Mouse (Mus musculus): ENCODE results near the gene Pik3r5.

Pik3r5 gene

DNA sequence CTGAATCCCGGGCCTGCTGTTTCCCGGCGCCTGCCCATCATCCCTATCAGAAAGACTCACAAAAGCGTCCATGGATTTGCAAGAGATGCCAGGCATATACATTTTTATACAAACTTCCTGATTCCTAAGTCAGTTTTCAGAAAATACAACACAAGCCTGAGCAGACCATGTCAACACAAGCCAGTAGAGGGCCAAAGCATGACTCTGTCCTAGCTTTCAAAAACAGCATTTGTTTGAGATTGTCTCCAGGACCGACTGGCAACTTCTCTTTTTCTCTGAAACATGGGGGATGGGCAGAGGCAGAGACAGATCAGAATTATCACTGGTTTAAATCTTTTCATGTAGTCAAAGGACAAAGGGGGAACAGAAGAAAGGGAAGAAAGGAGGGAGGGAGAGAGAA is 89.4 kb downstream of the Pik3r5 start:
- no peak for DNase-seq (ENCODE audit: low read depth, low spot score)

- no peak for DNase-seq (ENCODE audit: low read depth, low spot score)
Measured at GRCm38 (mm10) chr11:68526441-68526840, 94.5 kb downstream of the Pik3r5 start.

DNA sequence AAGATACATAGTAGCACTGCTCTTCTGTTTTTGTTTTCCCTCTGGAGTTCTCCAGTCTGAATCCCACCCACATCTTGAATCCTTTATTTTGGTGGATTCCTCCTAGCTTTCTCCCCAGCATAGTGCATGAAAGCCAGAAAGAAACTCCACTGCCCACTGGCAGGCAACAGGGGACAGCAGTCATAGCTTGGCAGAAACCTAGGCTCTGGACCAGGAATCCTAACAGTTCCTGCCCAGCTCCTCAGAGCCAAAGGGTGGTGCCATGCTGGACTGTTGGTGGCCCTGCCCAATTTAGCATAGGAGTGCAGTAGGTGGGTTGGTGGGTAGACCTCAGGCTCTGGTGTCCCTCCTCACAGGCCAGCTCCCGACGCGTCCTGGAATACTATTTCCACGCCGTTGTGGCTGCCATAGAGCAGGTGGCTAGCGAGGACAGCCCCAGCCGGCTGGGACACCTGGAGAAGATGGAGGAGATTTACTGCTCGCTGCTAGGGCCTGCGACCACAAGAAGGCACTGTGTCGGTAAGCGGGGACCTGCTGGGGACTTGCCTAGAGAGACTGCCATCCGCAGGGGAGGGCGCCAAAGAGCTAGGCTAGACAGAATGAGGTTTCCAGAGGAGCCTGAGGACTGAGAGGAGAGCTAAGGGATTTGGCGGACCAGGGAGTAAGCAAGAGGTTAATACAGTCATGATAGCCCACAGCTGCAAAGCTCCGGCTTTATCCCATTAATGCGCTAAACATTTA is 99.3 kb downstream of the Pik3r5 start:
- DNase-seq (ENCODE audit: low read depth, low spot score): peak; percentile 41

DNA sequence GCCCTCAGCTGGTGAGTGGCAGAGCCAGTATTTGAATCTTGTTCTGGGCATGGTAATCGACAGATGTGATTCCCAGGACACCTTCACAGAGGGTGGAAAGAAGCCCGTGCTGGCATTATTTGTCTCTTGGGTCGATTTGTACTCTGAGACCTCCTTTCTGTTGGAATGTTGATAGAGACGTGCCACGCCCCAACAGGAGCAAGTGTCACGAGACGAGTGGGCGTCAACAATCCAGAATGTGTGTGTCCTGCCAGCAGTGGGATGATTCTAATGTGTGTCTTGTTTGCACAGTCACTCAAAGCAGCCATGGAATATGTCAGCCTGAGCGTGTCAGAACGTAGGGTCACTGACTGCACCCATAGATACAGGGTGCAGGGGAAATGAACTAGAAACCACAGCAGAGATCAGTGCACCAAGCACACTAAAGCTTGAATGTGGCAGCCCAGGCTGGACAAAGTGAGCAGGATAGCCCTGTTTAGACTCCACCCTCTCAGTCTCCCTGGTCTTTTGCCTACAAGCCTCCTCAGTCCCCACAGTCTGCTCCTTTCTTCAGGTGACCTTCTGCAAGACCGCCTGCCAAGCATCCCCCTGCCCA is 100.1 kb downstream of the Pik3r5 start:
- no peak for DNase-seq (ENCODE audit: low read depth, low spot score)

- no peak for DNase-seq (ENCODE audit: low read depth, low spot score)
Measured at GRCm38 (mm10) chr11:68532773-68533172, 100.9 kb downstream of the Pik3r5 start.

DNA sequence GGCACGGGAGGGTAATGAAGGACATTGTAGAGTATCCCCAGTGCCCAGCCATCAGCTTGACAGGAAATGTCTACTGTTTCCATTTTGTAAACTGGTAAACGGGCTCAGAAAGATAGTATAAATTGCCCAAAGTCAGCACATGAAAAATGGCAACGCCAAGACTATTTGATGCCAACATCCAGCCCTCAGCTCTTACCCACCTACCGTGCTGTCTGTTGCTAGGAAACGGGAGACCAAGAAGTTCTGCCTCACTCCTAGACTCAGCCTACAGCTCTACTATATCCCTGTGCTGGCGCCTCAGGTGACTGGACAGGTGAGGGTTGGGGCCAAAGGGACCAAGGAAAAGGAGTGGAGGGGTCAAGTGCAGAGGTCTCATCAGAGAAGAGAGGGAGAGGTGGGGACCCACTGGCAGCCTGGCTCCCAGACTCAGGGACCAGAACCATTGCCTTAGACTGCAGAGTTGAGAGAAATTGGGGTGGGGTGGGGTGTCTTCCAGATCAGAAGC is 102.1 kb downstream of the Pik3r5 start:
- no peak for DNase-seq (ENCODE audit: low read depth, low spot score)

DNA sequence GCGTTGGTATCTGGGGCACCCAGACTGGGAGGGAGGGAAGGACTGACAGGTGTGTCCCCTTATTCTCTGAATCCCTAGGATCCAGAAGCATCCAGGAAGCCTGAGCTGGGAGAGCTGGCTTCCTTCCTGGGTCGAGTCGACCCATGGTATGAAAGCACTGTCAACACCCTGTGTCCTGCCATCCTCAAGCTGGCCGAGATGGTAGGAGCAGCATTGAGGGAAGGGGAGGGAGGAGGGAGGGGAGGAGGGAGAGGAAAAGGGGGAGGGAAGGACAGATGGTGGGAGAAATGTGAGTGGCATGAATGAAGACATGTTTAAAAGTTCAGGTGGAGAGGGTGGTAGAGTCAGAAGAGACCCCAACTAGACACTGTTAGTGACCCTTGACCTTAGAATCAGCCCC is 104.1 kb downstream of the Pik3r5 start:
- no peak for DNase-seq (ENCODE audit: low read depth, low spot score)

GRCm38 (mm10) chr11:68536465-68536864 is 104.5 kb downstream of the Pik3r5 start:
- DNase-seq (ENCODE audit: low read depth, low spot score): peak; percentile 43

- DNase-seq (ENCODE audit: low read depth, low spot score): no peak
Measured at GRCm38 (mm10) chr11:68539621-68540020, 107.7 kb downstream of the Pik3r5 start.

DNA sequence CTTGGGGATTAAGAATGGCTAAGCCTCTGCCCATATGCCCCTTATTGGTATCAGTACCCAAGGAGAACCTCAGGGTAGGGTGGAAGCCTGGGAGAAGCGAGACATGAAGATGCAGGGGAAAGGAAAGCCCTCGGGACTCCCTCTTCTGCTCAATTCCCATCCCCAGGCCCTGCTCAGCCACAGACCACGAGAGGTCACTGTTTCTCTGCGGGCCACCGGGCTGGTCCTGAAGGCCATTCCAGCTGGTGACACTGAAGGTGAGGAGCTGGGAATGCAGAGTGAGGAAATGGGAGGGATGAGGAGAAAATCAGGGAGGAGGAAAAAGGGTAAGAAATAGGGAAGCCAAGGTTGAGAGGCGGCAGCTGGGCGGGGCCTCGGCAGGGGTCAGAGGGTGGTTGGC is 112.6 kb downstream of the Pik3r5 start:
- no peak for DNase-seq (ENCODE audit: low read depth, low spot score)

DNA sequence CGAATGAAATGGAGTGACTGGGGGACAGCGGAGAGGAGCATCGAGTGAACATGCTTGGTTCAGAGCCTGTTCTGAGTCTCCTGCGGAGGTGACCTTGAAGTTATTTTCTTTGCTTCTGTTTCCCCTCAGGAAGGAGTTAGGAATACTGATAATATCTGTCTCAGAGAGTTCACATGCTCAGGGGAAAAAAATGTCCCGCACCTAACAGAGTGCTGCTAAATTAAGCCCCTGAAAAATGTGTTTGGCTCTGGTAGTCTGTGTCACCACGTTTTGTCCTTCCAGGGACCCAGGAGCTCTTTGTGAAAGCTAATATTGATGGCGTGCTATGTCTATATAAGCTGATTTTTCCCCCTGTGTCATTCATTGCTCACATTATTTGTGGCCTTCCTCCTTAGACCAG is 113.3 kb downstream of the Pik3r5 start:
- no peak for DNase-seq (ENCODE audit: low read depth, low spot score)

DNA sequence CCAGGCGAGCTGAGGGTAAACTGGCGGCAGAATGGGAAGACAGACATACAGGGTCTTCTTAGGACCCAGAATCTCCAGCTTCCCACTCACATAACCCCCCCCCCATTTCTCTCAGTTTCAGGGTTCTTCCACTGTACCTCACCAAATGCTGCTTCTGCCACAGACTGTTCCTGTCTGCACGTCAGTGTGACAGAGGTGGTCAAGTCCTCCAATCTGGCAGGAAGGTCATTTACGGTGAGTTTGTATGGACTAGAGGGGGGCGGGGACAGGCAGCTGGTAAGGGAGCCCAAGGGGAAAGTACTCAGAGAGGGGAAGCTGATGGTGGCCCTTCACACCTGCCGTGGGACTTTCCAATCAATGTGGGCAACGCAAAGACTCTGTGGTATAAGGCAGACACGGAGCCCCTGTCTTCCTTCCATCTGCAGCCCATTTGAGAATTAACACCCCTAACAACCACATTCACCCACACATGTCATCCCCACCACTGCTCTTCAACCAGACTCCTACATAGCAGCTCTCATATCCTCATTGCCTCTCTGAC is 113.8 kb downstream of the Pik3r5 start:
- DNase-seq (ENCODE audit: low read depth, low spot score): peak; percentile 46

All from A20 (cell line).